Mouse (Mus musculus) fat pad, adult 2 months (tissue): Measurements from ENCODE around the gene Auts2.
A peak's percentile ranks its signal among the peaks of the same experiment; 100 is the strongest.

Source experiments
- DNase-seq: peaks from one replicate; pipeline ENCODE4 v3.0.0-alpha.2; 2011; ENCODE audit warnings: low read depth, low spot score; ENCODE audit errors: extremely low read depth

Gene Auts2

GRCm38 (mm10) chr5:132324246-132324883, 218.8 kb downstream of the Auts2 start:
- peak; percentile 77 for DNase-seq

GRCm38 (mm10) chr5:132323608-132324007, 219.5 kb downstream of the Auts2 start:
- DNase-seq, result no peak

GRCm38 (mm10) chr5:132322971-132323370, 220.2 kb downstream of the Auts2 start:
- DNase-seq, result no peak

- no peak for DNase-seq
Observed at GRCm38 (mm10) chr5:132318026-132318765, 224.9 kb downstream of the Auts2 start.

- no peak for DNase-seq
Observed at GRCm38 (mm10) chr5:132316897-132317296, 226.2 kb downstream of the Auts2 start.

GRCm38 (mm10) chr5:132314300-132314699, 228.8 kb downstream of the Auts2 start:
- DNase-seq, result no peak

GRCm38 (mm10) chr5:132307000-132307399, 236.1 kb downstream of the Auts2 start:
- no peak for DNase-seq

- DNase-seq, result no peak
Observed at GRCm38 (mm10) chr5:132305354-132305934, 237.7 kb downstream of the Auts2 start.

GRCm38 (mm10) chr5:132302778-132303177, 240.4 kb downstream of the Auts2 start:
- no peak for DNase-seq

GRCm38 (mm10) chr5:132300794-132301193, 242.3 kb downstream of the Auts2 start:
- no peak for DNase-seq

GRCm38 (mm10) chr5:132299716-132300115, 243.4 kb downstream of the Auts2 start:
- no peak for DNase-seq

GRCm38 (mm10) chr5:132298996-132299395, 244.1 kb downstream of the Auts2 start:
- DNase-seq, result no peak

- DNase-seq, result no peak
Observed at GRCm38 (mm10) chr5:132297309-132297708, 245.8 kb downstream of the Auts2 start.

- DNase-seq, result no peak
Observed at GRCm38 (mm10) chr5:132294469-132294868, 248.7 kb downstream of the Auts2 start.

GRCm38 (mm10) chr5:132292932-132293331, 250.2 kb downstream of the Auts2 start:
- DNase-seq, result peak; percentile 61

- DNase-seq, result peak; percentile 39
Observed at GRCm38 (mm10) chr5:132290606-132291535, 252.3 kb downstream of the Auts2 start.

- DNase-seq, result no peak
Observed at GRCm38 (mm10) chr5:132283741-132284140, 259.4 kb downstream of the Auts2 start.

- DNase-seq, result no peak
Observed at GRCm38 (mm10) chr5:132274098-132274898, 268.8 kb downstream of the Auts2 start.

- DNase-seq, result no peak
Observed at GRCm38 (mm10) chr5:132272132-132272531, 271.0 kb downstream of the Auts2 start.

GRCm38 (mm10) chr5:132270896-132271295, 272.2 kb downstream of the Auts2 start:
- DNase-seq, result no peak
